Mouse (Mus musculus) kidney, adult 2 months (tissue): ENCODE data around the gene Ccdc85b.

Source experiments
- CTCF ChIP-seq: fragments of 200-500 bp; conservative IDR thresholded peaks from 2 replicates; pipeline ENCODE4 v1.5.1; 2011; ENCODE audit warnings: low read depth, mild to moderate bottlenecking, control low read depth, low read length, moderate library complexity, mixed read lengths; ENCODE audit not compliant: insufficient read depth, insufficient read length
- POLR2A ChIP-seq: fragments of 200-500 bp; IDR thresholded peaks from one replicate; pipeline ENCODE4 v1.6.1; 2011; ENCODE audit warnings: low read depth, low read length, control low read depth

DNA sequence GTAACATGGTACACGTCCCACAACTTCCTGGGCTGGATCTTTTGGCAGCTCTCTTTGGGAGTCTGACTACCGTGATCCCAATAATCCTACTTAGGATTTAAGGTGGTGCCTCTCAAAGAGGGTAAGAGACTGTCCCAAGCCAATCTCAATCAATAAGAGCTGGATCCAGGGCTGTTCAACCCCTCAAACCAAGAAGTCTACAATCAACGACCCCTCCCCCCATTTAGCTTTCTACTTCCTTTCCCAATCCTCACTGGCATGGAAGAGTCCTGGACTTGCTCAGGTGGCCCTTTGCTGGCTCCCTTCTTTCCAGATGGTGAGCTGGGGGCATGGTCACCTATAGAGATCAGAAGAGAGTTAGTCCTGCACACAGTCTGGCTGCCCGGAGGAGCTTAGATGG is 29.1 kb upstream of the Ccdc85b start:
- no peak for TF ChIP-seq CTCF
- TF ChIP-seq POLR2A = no peak
